Mouse (Mus musculus) megakaryocyte, embryonic 14.5 days (primary cell): Measurements from ENCODE around the gene Rtn1.

ENCODE experiments used
- FLI1 ChIP-seq: IDR thresholded peaks from 2 replicates; pipeline ENCODE4 v1.6.1; 2012; ENCODE audit warnings: low read length, inconsistent platforms, mixed read lengths
- GATA1 ChIP-seq: IDR thresholded peaks from 3 replicates; pipeline ENCODE4 v1.6.1; 2012; ENCODE audit warnings: mixed read lengths, low read length, inconsistent platforms, borderline replicate concordance

DNA sequence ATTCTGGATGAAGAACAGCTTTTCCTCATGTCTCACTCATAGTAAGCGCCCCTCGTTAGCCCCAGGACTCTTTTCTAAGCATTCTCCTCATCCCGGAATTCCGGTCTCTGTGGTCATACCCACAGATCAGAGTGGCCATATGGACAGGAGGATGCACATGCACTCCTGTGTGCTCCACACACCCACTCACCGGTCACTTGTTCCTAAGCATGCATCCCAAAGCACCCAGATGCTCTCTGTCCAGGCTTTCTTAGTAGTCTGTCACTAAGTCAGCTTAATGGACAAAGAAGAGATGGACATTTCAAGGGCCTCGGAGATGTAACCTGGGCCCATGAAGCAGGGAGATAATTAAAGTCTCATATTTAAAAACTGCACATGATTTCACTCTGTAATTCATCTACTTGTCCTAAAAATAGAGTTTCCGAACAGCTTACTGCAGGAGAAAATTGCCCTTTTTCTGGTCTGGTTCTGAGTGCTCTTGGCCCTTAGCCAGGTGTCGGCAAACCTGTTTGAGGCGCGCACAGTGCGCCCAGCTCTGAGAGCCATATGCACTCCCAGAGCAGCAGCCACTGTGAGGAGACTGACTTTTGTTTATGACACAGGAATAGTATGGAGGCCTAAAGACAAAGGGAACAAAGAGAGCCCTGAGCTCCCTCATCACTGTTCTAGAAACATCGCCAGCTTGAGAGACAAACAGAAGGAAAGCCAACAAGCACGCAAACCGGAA is 19.3 kb downstream of the Rtn1 start:
- no peak for TF ChIP-seq GATA1
- TF ChIP-seq FLI1, result no peak
